Mouse (Mus musculus): ENCODE data around the gene Spata48. TPM values are rescaled to one million over a fixed set of nuclear protein-coding genes. Genes with fewer than 3 reads are reported as not detected.

The Spata48 gene
- polyA plus RNA-seq, 1 experiment from 2014 or later, result 1.3 TPM

GRCm38 (mm10) chr11:11484378-11484777 lies 22.5 kb downstream of the Spata48 start:
- Histone ChIP-seq H3K4me2 (ENCODE audit: low read depth, low read length) (no peak overlapping the region), H3K9me3 (ENCODE audit: low read length) (no peaks in the 10 kb centered on the region), H3K27ac (ENCODE audit: low read depth) (no peak overlapping the region), H3K4me3 (ENCODE audit: low read depth, low read length) (no peak overlapping the region), H3K4me1 (ENCODE audit: insufficient read depth) (no peaks in the 10 kb centered on the region; the same call in 1 of the 2 replicates), H3K27me3 (ENCODE audit: insufficient read depth, low read length) (no peaks in the 10 kb centered on the region), H3K9ac (replicated peaks) (no peak overlapping the region), H3K36me3 (replicated peaks; ENCODE audit: insufficient read depth, low read length) (no peaks in the 10 kb centered on the region)
- DNase-seq (no peak), ATAC-seq (no peak)
- WGBS (ENCODE audit: insufficient replicate concordance), result 38% methylated on average over 8 of the region's 8 CpGs
- TF ChIP-seq CTCF (IDR thresholded peaks at IDR 0.05; ENCODE audit: low read depth) (no peak), EP300 (IDR thresholded peaks at IDR 0.05; ENCODE audit: low read depth) (no peak)

- H3K9me3 ChIP-seq (ENCODE audit: low read length), result no peaks in the 10 kb centered on the region
- H3K9ac ChIP-seq (replicated peaks), result no peak overlapping the region
- H3K4me3 ChIP-seq (ENCODE audit: low read depth, low read length), result no peak overlapping the region
- ATAC-seq, result no peak
- no peaks in the 10 kb centered on the region for H3K27me3 ChIP-seq (ENCODE audit: insufficient read depth, low read length)
- no peak overlapping the region for H3K27ac ChIP-seq (ENCODE audit: low read depth)
- no peak for DNase-seq
- H3K36me3 ChIP-seq (replicated peaks; ENCODE audit: insufficient read depth, low read length), result no peaks in the 10 kb centered on the region
- 72% methylated on average over 5 of the region's 5 CpGs for WGBS (ENCODE audit: insufficient replicate concordance)
- H3K4me1 ChIP-seq (ENCODE audit: insufficient read depth), result no peaks in the 10 kb centered on the region
- TF ChIP-seq EP300 (IDR thresholded peaks at IDR 0.05; ENCODE audit: low read depth), result no peak
- no peak for TF ChIP-seq CTCF (IDR thresholded peaks at IDR 0.05; ENCODE audit: low read depth)
- H3K4me2 ChIP-seq (ENCODE audit: low read depth, low read length), result no peak overlapping the region
These were observed 30.1 kb downstream of the Spata48 start for GRCm38 (mm10) chr11:11492044-11492443.

GRCm38 (mm10) chr11:11495697-11496096 lies 33.8 kb downstream of the Spata48 start:
- Histone ChIP-seq H3K9ac (replicated peaks) (no peak overlapping the region), H3K36me3 (replicated peaks; ENCODE audit: insufficient read depth, low read length) (no peaks in the 10 kb centered on the region), H3K4me1 (ENCODE audit: insufficient read depth) (no peaks in the 10 kb centered on the region), H3K27me3 (ENCODE audit: insufficient read depth, low read length) (no peaks in the 10 kb centered on the region), H3K4me2 (ENCODE audit: low read depth, low read length) (no peak overlapping the region), H3K27ac (ENCODE audit: low read depth) (no peak overlapping the region), H3K4me3 (ENCODE audit: low read depth, low read length) (no peak overlapping the region), H3K9me3 (ENCODE audit: low read length) (no peaks in the 10 kb centered on the region)
- no peak for TF ChIP-seq EP300 (IDR thresholded peaks at IDR 0.05; ENCODE audit: low read depth)
- no peak for TF ChIP-seq CTCF (IDR thresholded peaks at IDR 0.05; ENCODE audit: low read depth)
- WGBS (ENCODE audit: insufficient replicate concordance), result 73% methylated on average over 2 of the region's 2 CpGs
- ATAC-seq (no peak), DNase-seq (no peak)

GRCm38 (mm10) chr11:11499944-11500343 lies 38.0 kb downstream of the Spata48 start:
- DNase-seq, result peak; percentile 46
- Histone ChIP-seq H3K27ac (ENCODE audit: low read depth) (no peak overlapping the region), H3K9ac (replicated peaks) (no peak overlapping the region), H3K27me3 (ENCODE audit: insufficient read depth, low read length) (no peaks in the 10 kb centered on the region), H3K4me2 (ENCODE audit: low read depth, low read length) (no peak overlapping the region), H3K4me3 (ENCODE audit: low read depth, low read length) (no peak overlapping the region), H3K36me3 (replicated peaks; ENCODE audit: insufficient read depth, low read length) (no peaks in the 10 kb centered on the region), H3K4me1 (ENCODE audit: insufficient read depth) (no peaks in the 10 kb centered on the region), H3K9me3 (ENCODE audit: low read length) (no peaks in the 10 kb centered on the region)
- peak; percentile 73 for TF ChIP-seq CTCF (IDR thresholded peaks at IDR 0.05; ENCODE audit: low read depth)
- TF ChIP-seq EP300 (IDR thresholded peaks at IDR 0.05; ENCODE audit: low read depth), result no peak
- 18% methylated on average over 10 of the region's 10 CpGs for WGBS (ENCODE audit: insufficient replicate concordance)
- no peak for ATAC-seq

GRCm38 (mm10) chr11:11506187-11506586 lies 44.3 kb downstream of the Spata48 start:
- Histone ChIP-seq H3K4me3 (ENCODE audit: low read depth, low read length) (no peak overlapping the region), H3K27me3 (ENCODE audit: insufficient read depth, low read length) (no peaks in the 10 kb centered on the region), H3K4me1 (ENCODE audit: insufficient read depth) (no peaks in the 10 kb centered on the region), H3K9me3 (ENCODE audit: low read length) (no peaks in the 10 kb centered on the region), H3K27ac (ENCODE audit: low read depth) (no peak overlapping the region), H3K4me2 (ENCODE audit: low read depth, low read length) (no peak overlapping the region), H3K9ac (replicated peaks) (no peak overlapping the region), H3K36me3 (replicated peaks; ENCODE audit: insufficient read depth, low read length) (no peaks in the 10 kb centered on the region)
- ATAC-seq (no peak), DNase-seq (no peak)
- 71% methylated on average over 2 of the region's 2 CpGs for WGBS (ENCODE audit: insufficient replicate concordance)
- TF ChIP-seq CTCF (IDR thresholded peaks at IDR 0.05; ENCODE audit: low read depth) (no peak), EP300 (IDR thresholded peaks at IDR 0.05; ENCODE audit: low read depth) (no peak)

GRCm38 (mm10) chr11:11509413-11509812 lies 47.5 kb downstream of the Spata48 start:
- H3K4me1 ChIP-seq (ENCODE audit: insufficient read depth), result no peaks in the 10 kb centered on the region
- TF ChIP-seq EP300 (IDR thresholded peaks at IDR 0.05; ENCODE audit: low read depth) (no peak), CTCF (IDR thresholded peaks at IDR 0.05; ENCODE audit: low read depth) (no peak)
- no peak overlapping the region for H3K27ac ChIP-seq (ENCODE audit: low read depth)
- no peak for DNase-seq
- no peak for ATAC-seq
- WGBS (ENCODE audit: insufficient replicate concordance), result 67% methylated on average over 2 of the region's 2 CpGs
- H3K36me3 ChIP-seq (replicated peaks; ENCODE audit: insufficient read depth, low read length), result no peaks in the 10 kb centered on the region
- H3K4me2 ChIP-seq (ENCODE audit: low read depth, low read length), result no peak overlapping the region
- no peaks in the 10 kb centered on the region for H3K27me3 ChIP-seq (ENCODE audit: insufficient read depth, low read length)
- no peaks in the 10 kb centered on the region for H3K9me3 ChIP-seq (ENCODE audit: low read length)
- no peak overlapping the region for H3K4me3 ChIP-seq (ENCODE audit: low read depth, low read length)
- no peak overlapping the region for H3K9ac ChIP-seq (replicated peaks)

GRCm38 (mm10) chr11:11512056-11512455 lies 50.2 kb downstream of the Spata48 start:
- H3K27me3 ChIP-seq (ENCODE audit: insufficient read depth, low read length), result no peaks in the 10 kb centered on the region
- no peak overlapping the region for H3K4me3 ChIP-seq (ENCODE audit: low read depth, low read length)
- H3K36me3 ChIP-seq (replicated peaks; ENCODE audit: insufficient read depth, low read length), result no peaks in the 10 kb centered on the region
- H3K27ac ChIP-seq (ENCODE audit: low read depth), result no peak overlapping the region
- no peak overlapping the region for H3K9ac ChIP-seq (replicated peaks)
- no peaks in the 10 kb centered on the region for H3K9me3 ChIP-seq (ENCODE audit: low read length)
- DNase-seq (no peak), ATAC-seq (no peak)
- no peak for TF ChIP-seq EP300 (IDR thresholded peaks at IDR 0.05; ENCODE audit: low read depth)
- no peak for TF ChIP-seq CTCF (IDR thresholded peaks at IDR 0.05; ENCODE audit: low read depth)
- H3K4me1 ChIP-seq (ENCODE audit: insufficient read depth), result no peaks in the 10 kb centered on the region
- 35% methylated on average over 2 of the region's 2 CpGs for WGBS (ENCODE audit: insufficient replicate concordance)
- H3K4me2 ChIP-seq (ENCODE audit: low read depth, low read length), result no peak overlapping the region
